Mouse (Mus musculus) bone marrow macrophage, adult 2 months (primary cell): ENCODE data around the gene Peg10.

Experiments
- CTCF ChIP-seq: IDR thresholded peaks from 2 replicates; pipeline ENCODE4 v1.5.1; 2012; ENCODE audit warnings: low read depth, mild to moderate bottlenecking, low read length, moderate library complexity
- POLR2A ChIP-seq: IDR thresholded peaks from 2 replicates; pipeline ENCODE4 v1.6.1; 2012; ENCODE audit warnings: mild to moderate bottlenecking, low read depth, low read length, borderline replicate concordance

DNA sequence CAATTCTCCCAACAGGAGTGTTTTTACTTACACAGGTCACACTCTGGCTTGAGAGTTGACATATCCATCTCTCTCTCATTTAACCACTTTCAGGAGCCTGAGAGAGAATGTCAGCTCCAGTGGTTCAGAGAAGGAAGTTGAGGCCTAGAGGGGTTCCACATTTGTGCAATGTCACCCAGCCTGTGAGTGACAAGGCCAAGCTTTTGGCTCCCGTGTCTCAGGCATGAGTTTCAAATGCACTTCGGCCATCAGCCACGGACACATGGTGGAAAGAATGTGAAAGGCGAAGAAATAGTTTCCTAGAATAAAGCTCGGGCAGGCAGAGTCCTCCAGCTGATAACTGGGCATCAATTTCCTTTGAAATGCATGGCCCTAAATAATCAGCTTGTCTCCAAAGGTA, 40.7 kb upstream of the Peg10 start:
- TF ChIP-seq POLR2A (no peak), CTCF (no peak)
